Mouse (Mus musculus) forebrain, embryonic 16.5 days (tissue): Measurements from ENCODE around the gene Gosr1. TPM values are rescaled to one million over a fixed set of nuclear protein-coding genes. Genes with fewer than 3 reads are reported as not detected.

Experiments
- polyA plus RNA-seq: library from polyadenylated mRNA; unstranded; fragments of >200 nt; fragmentation: Nextera tagmentation; extraction: Ambion mirVana; gene quantifications from 2 replicates; pipeline ENCODE4 v1.2.1, GENCODE M21; 2015

Gosr1 gene
- polyA plus RNA-seq, 1 experiment from 2014 or later = 29.4 TPM

Other genes with a start within 250 kb of the Gosr1 start
- gene Abr, start 141.3 kb downstream of the Gosr1 start, polyA plus RNA-seq = 117 and 121 TPM in 2 replicates
- gene Bhlha9, start 91.1 kb downstream of the Gosr1 start, polyA plus RNA-seq = 0.27 and 1.3 TPM in 2 replicates
- 0.24 and 0.27 TPM in 2 replicates for gene Trarg1, start 83.8 kb downstream of the Gosr1 start, polyA plus RNA-seq
- 7.0 and 7.4 TPM in 2 replicates for gene Cpd, start 83.4 kb upstream of the Gosr1 start, polyA plus RNA-seq
- not detected in 2 replicates for gene Tmigd1, start 138.6 kb upstream of the Gosr1 start, polyA plus RNA-seq
- 128 and 136 TPM in 2 replicates for gene Blmh, start 161.2 kb upstream of the Gosr1 start, polyA plus RNA-seq
- 0.27 and 0.72 TPM in 2 replicates for gene Slc6a4, start 235.0 kb upstream of the Gosr1 start, polyA plus RNA-seq